ENCODE assay signal across 9 mouse cellular contexts in the genomic region with DNA sequence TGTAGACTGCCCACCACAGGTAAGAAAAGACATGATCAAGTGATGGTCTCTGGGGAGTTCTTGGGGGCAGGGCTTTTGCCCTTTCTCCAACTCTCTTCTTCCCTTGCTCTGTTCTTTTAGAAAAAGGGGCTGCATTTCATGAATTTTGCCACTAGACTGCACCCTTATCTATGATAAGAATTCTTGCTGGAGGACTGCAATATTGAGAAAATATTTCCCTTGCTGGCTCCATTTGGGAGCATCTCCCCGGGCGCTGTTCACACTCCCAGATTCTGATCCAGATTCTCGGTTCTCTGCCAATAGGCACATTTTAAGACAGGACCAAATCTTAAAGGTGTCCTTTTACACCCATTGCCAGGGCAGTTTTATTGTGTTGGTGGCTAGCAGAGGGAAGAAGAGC. TPM values are rescaled to one million over a fixed set of nuclear protein-coding genes. Genes with fewer than 3 reads are reported as not detected.
DNase-seq lines count a peak whose midpoint lies in the region; ATAC-seq and TF ChIP-seq lines count a peak whose summit lies in the region.
"Had no signal": no experiment of that assay in that cellular context is flagged by ENCODE, and none has a peak within 500 bp of the region (broad histone marks: within the 10 kb centered on the region; RNA-seq: fewer than 3 reads in every experiment).

No protein-coding gene starts in this region.

- no peaks in the 10 kb centered on the region for H3K9me3 ChIP-seq in kidney, postnatal 0 days (replicated peaks; ENCODE audit: low read length)
- H3K9me3 ChIP-seq in limb, embryonic 13.5 days, result no peaks in the 10 kb centered on the region

- peaks cover 10% of the 10 kb centered on the region for H3K4me1 ChIP-seq in cerebellum, adult 2 months (ENCODE audit: control insufficient read depth, insufficient read depth, low read length)
- H3K4me1 ChIP-seq in kidney, postnatal 0 days (replicated peaks; ENCODE audit: insufficient read depth, low read length), result peaks cover 10% of the 10 kb centered on the region
- peaks cover 44% of the 10 kb centered on the region for H3K4me1 ChIP-seq in limb, embryonic 13.5 days

- TF ChIP-seq CTCF in cerebellum, adult 2 months (IDR thresholded peaks at IDR 0.05; ENCODE audit: borderline replicate concordance, insufficient read depth, low read depth, low read length), result peak; percentile 32; the same call in 1 of the 2 replicates
- TF ChIP-seq CTCF in kidney, postnatal 0 days (IDR thresholded peaks at IDR 0.05; ENCODE audit: low read depth), result peak; percentile 60
- no peak for TF ChIP-seq CTCF in brain, embryonic 14.5 days (IDR thresholded peaks at IDR 0.05; ENCODE audit: borderline replicate concordance, extremely low read depth, insufficient read depth, insufficient read length)

- H3K27ac ChIP-seq in cerebellum, adult 2 months (ENCODE audit: insufficient read depth, low read length), result peak overlapping the region; percentile 55; the same call in 1 of the 2 replicates
- H3K27ac ChIP-seq in kidney, postnatal 0 days, result no peak overlapping the region
- no peak overlapping the region for H3K27ac ChIP-seq in limb, embryonic 13.5 days

- H3K4me2 ChIP-seq in kidney, postnatal 0 days (ENCODE audit: low read length), result 0 out of 2 replicates have a peak overlapping the region, but pooled peaks have one; percentile 91
- H3K4me2 ChIP-seq in limb, embryonic 13.5 days (replicated peaks), result peak overlapping the region; percentile 92

- no peaks in the 10 kb centered on the region for H3K36me3 ChIP-seq in kidney, postnatal 0 days (ENCODE audit: insufficient read depth, low read length)
- H3K36me3 ChIP-seq in limb, embryonic 13.5 days, result no peaks in the 10 kb centered on the region

- 3% methylated on average over 3 of the region's 3 CpGs for WGBS in cerebellum, adult 2 months
- WGBS in kidney, postnatal 0 days, result 28% methylated on average over 3 of the region's 3 CpGs
- 44% methylated on average over 3 of the region's 3 CpGs for WGBS in limb, embryonic 13.5 days

- no peak overlapping the region for H3K9ac ChIP-seq in kidney, postnatal 0 days (ENCODE audit: low read depth, low read length)
- H3K9ac ChIP-seq in limb, embryonic 13.5 days, result no peak overlapping the region

- no peaks in the 10 kb centered on the region for H3K27me3 ChIP-seq in cerebellum, adult 2 months (ENCODE audit: control insufficient read depth, insufficient read depth, low read length)
- H3K27me3 ChIP-seq in kidney, postnatal 0 days (ENCODE audit: insufficient read depth, low read length), result no peaks in the 10 kb centered on the region
- H3K27me3 ChIP-seq in limb, embryonic 13.5 days, result peaks cover 21% of the 10 kb centered on the region

- TF ChIP-seq POLR2A in cerebellum, adult 2 months (IDR thresholded peaks at IDR 0.05; ENCODE audit: borderline replicate concordance, insufficient read depth, low read length), result no peak
- no peak for TF ChIP-seq POLR2A in brain, embryonic 14.5 days (IDR thresholded peaks at IDR 0.05; ENCODE audit: borderline replicate concordance, extremely low read depth, insufficient read depth, insufficient read length, poor library complexity, severe bottlenecking)

- no peak overlapping the region for H3K4me3 ChIP-seq in cerebellum, adult 2 months (replicated peaks; ENCODE audit: insufficient read depth, low read depth, low read length)
- no peak overlapping the region for H3K4me3 ChIP-seq in kidney, postnatal 0 days (replicated peaks; ENCODE audit: low read depth, low read length)
- no peak overlapping the region for H3K4me3 ChIP-seq in limb, embryonic 13.5 days

- peak; percentile 52 to 70 for DNase-seq in cerebellum, adult 2 months
- DNase-seq in cerebellum, postnatal 4 days (ENCODE audit: low spot score in 2 of 2), result no peak
- DNase-seq in kidney, postnatal 0 days (ENCODE audit: low spot score), result peak; percentile 79
- no peak for DNase-seq in kidney, postnatal 14 days
- peak; percentile 62 for DNase-seq in brain, embryonic 14.5 days (ENCODE audit: low read depth)
- no peak for DNase-seq in frontal cortex, postnatal 14 days (ENCODE audit: low spot score in 2 of 2)
- DNase-seq in adrenal gland, adult 2 months, result no peak

- no peak for ATAC-seq in kidney, postnatal 0 days (replicated peaks; ENCODE audit: low FRiP score, low read depth)
- ATAC-seq in limb, embryonic 13.5 days (ENCODE audit: low FRiP score, low read depth), result no peak

RNA-seq across cellular contexts. Expression of a gene that starts 1.4 kb away (rescaled TPM):
- polyA plus RNA-seq in cerebellum, adult 2 months (2012; rRNA removed), result 63.0 and 81.6 TPM in 2 replicates
- polyA plus RNA-seq in kidney, postnatal 0 days (2015; fragmentation: Nextera tagmentation; extraction: Ambion mirVana), result 87.7 and 95.0 TPM in 2 replicates
- 31.0 and 73.8 TPM in 2 replicates for polyA plus RNA-seq in brain, embryonic 14.5 days (2012; rRNA removed)
- polyA plus RNA-seq in limb, embryonic 13.5 days (2015; fragmentation: Nextera tagmentation; extraction: Ambion mirVana), result 129 and 140 TPM in 2 replicates
- 100 to 1,000 TPM in 1 of 2 experiments, 10 to 100 TPM in 1; 87.4 to 179 TPM for total RNA-seq in adrenal gland, adult 2 months (2021)
- 31.2 and 32.3 TPM in 2 replicates for polyA plus RNA-seq in adrenal gland, adult 2 months (2012; rRNA removed)

RNA-seq across cellular contexts. Expression of a gene that starts 51.8 kb away (rescaled TPM):
- polyA plus RNA-seq in cerebellum, adult 2 months (2012; rRNA removed), result 63.0 and 78.5 TPM in 2 replicates
- 116 and 123 TPM in 2 replicates for polyA plus RNA-seq in kidney, postnatal 0 days (2015; fragmentation: Nextera tagmentation; extraction: Ambion mirVana)
- 328 and 384 TPM in 2 replicates for polyA plus RNA-seq in brain, embryonic 14.5 days (2012; rRNA removed)
- 344 and 367 TPM in 2 replicates for polyA plus RNA-seq in limb, embryonic 13.5 days (2015; fragmentation: Nextera tagmentation; extraction: Ambion mirVana)
- total RNA-seq in adrenal gland, adult 2 months (2021), result 1 to 10 TPM; 2.0 to 4.1 TPM
- 12.6 and 13.0 TPM in 2 replicates for polyA plus RNA-seq in adrenal gland, adult 2 months (2012; rRNA removed)
- total RNA-seq: hematopoietic stem cell, adult 5-6 weeks had no signal

Comparison
In these comparisons a context has a peak if more than half of its experiments do, and no peak if none do; other contexts are left out.
1. DNase-seq: peak in cerebellum, adult 2 months (2 of 2), kidney, postnatal 0 days (single experiment) and brain, embryonic 14.5 days (single experiment); none in cerebellum, postnatal 4 days (0 of 2), kidney, postnatal 14 days (single experiment), frontal cortex, postnatal 14 days (0 of 2) and adrenal gland, adult 2 months (single experiment).